Mouse (Mus musculus) embryonic fibroblast, embryonic 13.5 days (primary cell): ENCODE measurements around the gene Tatdn3.

Experiments used
- CTCF ChIP-seq: IDR thresholded peaks from 2 replicates; pipeline ENCODE4 v1.5.1; 2011; ENCODE audit warnings: mild to moderate bottlenecking, control low read depth, low read length, moderate library complexity, borderline replicate concordance; ENCODE audit not compliant: insufficient read depth
- POLR2A ChIP-seq: IDR thresholded peaks from 2 replicates; pipeline ENCODE4 v1.6.1; 2011; ENCODE audit warnings: low read depth, mild to moderate bottlenecking, control low read depth, low read length, moderate library complexity

DNA sequence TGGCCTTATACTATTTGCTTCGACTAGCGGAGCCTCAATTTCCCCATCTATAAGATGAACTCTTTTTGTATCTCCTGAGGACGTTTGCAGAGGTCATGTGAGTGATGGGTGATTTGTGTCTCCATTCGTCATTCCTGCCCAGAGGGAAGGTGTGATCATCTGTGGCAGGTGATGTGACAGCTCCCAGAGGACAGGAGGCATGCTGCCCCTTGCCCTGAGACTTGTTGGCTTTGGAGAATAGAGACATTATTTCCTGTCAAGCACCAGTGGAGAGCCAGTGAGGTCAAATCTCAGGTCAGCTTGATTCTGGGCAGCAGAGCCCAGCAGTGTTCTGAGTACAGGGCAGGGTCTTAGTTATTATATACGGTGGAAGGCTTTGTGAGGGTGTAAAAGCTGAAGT, 36.4 kb upstream of the Tatdn3 start:
- no peak for TF ChIP-seq POLR2A
- no peak for TF ChIP-seq CTCF
